Mouse (Mus musculus): ENCODE results near the gene Cds2. TPM values are rescaled to one million over a fixed set of nuclear protein-coding genes. Genes with fewer than 3 reads are reported as not detected.

Cds2 gene
- polyA plus RNA-seq, 1 experiment, result 47.3 TPM

- Histone ChIP-seq H3K4me1 (ENCODE audit: control insufficient read depth, insufficient read depth, low read length) (no peaks in the 10 kb centered on the region; the same call in 1 of the 2 replicates), H3K4me3 (ENCODE audit: insufficient read depth, low read depth, low read length) (no peak overlapping the region), H3K27me3 (replicated peaks; ENCODE audit: control insufficient read depth, insufficient read depth, low read length) (no peaks in the 10 kb centered on the region), H3K27ac (ENCODE audit: insufficient read depth, low read depth, low read length) (no peak overlapping the region), H3K36me3 (ENCODE audit: control insufficient read depth, insufficient read depth, low read length) (no peaks in the 10 kb centered on the region)
- DNase-seq, result no peak
- TF ChIP-seq CTCF (conservative IDR thresholded peaks at IDR 0.05; ENCODE audit: insufficient read depth, insufficient read length, low read depth, low read length), result no peak
- TF ChIP-seq POLR2A (IDR thresholded peaks at IDR 0.05; ENCODE audit: low read depth, low read length), result no peak
- WGBS, result 87% methylated on average over 6 of the region's 6 CpGs
These were observed 5.4 kb upstream of the Cds2 start for GRCm38 (mm10) chr2:132257350-132258068.

- TF ChIP-seq CTCF (conservative IDR thresholded peaks at IDR 0.05; ENCODE audit: insufficient read depth, insufficient read length, low read depth, low read length) (no peak), POLR2A (IDR thresholded peaks at IDR 0.05; ENCODE audit: low read depth, low read length) (no peak)
These were observed 2.3 kb upstream of the Cds2 start for GRCm38 (mm10) chr2:132260601-132261000.

GRCm38 (mm10) chr2:132262175-132262574 lies 773 bp upstream of the Cds2 start:
- TF ChIP-seq POLR2A (IDR thresholded peaks at IDR 0.05; ENCODE audit: low read depth, low read length) (no peak), CTCF (conservative IDR thresholded peaks at IDR 0.05; ENCODE audit: insufficient read depth, insufficient read length, low read depth, low read length) (no peak)
- no peak for DNase-seq
- no peaks in the 10 kb centered on the region for H3K27me3 ChIP-seq (replicated peaks; ENCODE audit: control insufficient read depth, insufficient read depth, low read length)
- no peaks in the 10 kb centered on the region for H3K36me3 ChIP-seq (ENCODE audit: control insufficient read depth, insufficient read depth, low read length)
- no peak overlapping the region for H3K27ac ChIP-seq (ENCODE audit: insufficient read depth, low read depth, low read length)
- no peak overlapping the region for H3K4me3 ChIP-seq (ENCODE audit: insufficient read depth, low read depth, low read length)
- WGBS, result 62% methylated on average over 6 of the region's 6 CpGs
- H3K4me1 ChIP-seq (ENCODE audit: control insufficient read depth, insufficient read depth, low read length), result peaks cover 16% of the 10 kb centered on the region; the same call in 1 of the 2 replicates

More at GRCm38 (mm10) chr2:132260601-132261000, 2.3 kb upstream of the Cds2 start:
- no peak overlapping the region for H3K4me3 ChIP-seq (ENCODE audit: insufficient read depth, low read depth, low read length)
- 60% methylated on average over 3 of the region's 3 CpGs for WGBS
- DNase-seq, result no peak
- no peak overlapping the region for H3K27ac ChIP-seq (ENCODE audit: insufficient read depth, low read depth, low read length)
- peaks cover 11% of the 10 kb centered on the region; the same call in 1 of the 2 replicates for H3K4me1 ChIP-seq (ENCODE audit: control insufficient read depth, insufficient read depth, low read length)
- no peaks in the 10 kb centered on the region for H3K36me3 ChIP-seq (ENCODE audit: control insufficient read depth, insufficient read depth, low read length)
- H3K27me3 ChIP-seq (replicated peaks; ENCODE audit: control insufficient read depth, insufficient read depth, low read length), result no peaks in the 10 kb centered on the region

- Histone ChIP-seq H3K36me3 (ENCODE audit: control insufficient read depth, insufficient read depth, low read length) (no peaks in the 10 kb centered on the region), H3K27ac (ENCODE audit: insufficient read depth, low read depth, low read length) (peak overlapping the region; percentile 84), H3K27me3 (replicated peaks; ENCODE audit: control insufficient read depth, insufficient read depth, low read length) (no peaks in the 10 kb centered on the region), H3K4me3 (ENCODE audit: insufficient read depth, low read depth, low read length) (peak overlapping the region; percentile 96), H3K4me1 (ENCODE audit: control insufficient read depth, insufficient read depth, low read length) (peaks cover 16% of the 10 kb centered on the region; the same call in 1 of the 2 replicates)
- DNase-seq, result peak; percentile 45
- TF ChIP-seq CTCF (conservative IDR thresholded peaks at IDR 0.05; ENCODE audit: insufficient read depth, insufficient read length, low read depth, low read length), result no peak
- TF ChIP-seq POLR2A (IDR thresholded peaks at IDR 0.05; ENCODE audit: low read depth, low read length), result no peak
- under 1% methylated on average over 47 of the region's 47 CpGs for WGBS
These were observed 695 bp downstream of the Cds2 start for GRCm38 (mm10) chr2:132263421-132264265.

- no peak for TF ChIP-seq POLR2A (IDR thresholded peaks at IDR 0.05; ENCODE audit: low read depth, low read length)
- TF ChIP-seq CTCF (conservative IDR thresholded peaks at IDR 0.05; ENCODE audit: insufficient read depth, insufficient read length, low read depth, low read length), result no peak
- WGBS, result 13% methylated on average over 6 of the region's 6 CpGs
- H3K4me3 ChIP-seq (ENCODE audit: insufficient read depth, low read depth, low read length), result peak overlapping the region; percentile 96
- no peaks in the 10 kb centered on the region for H3K36me3 ChIP-seq (ENCODE audit: control insufficient read depth, insufficient read depth, low read length)
- H3K4me1 ChIP-seq (ENCODE audit: control insufficient read depth, insufficient read depth, low read length), result peaks cover 18% of the 10 kb centered on the region
- 0 out of 2 replicates have a peak overlapping the region, but pooled peaks have one; percentile 84 for H3K27ac ChIP-seq (ENCODE audit: insufficient read depth, low read depth, low read length)
- no peaks in the 10 kb centered on the region for H3K27me3 ChIP-seq (replicated peaks; ENCODE audit: control insufficient read depth, insufficient read depth, low read length)
- no peak for DNase-seq
These were observed 1.3 kb downstream of the Cds2 start for GRCm38 (mm10) chr2:132264266-132264710.

- WGBS, result 80% methylated on average over 9 of the region's 9 CpGs
- no peak for TF ChIP-seq POLR2A (IDR thresholded peaks at IDR 0.05; ENCODE audit: low read depth, low read length)
- no peak for TF ChIP-seq CTCF (conservative IDR thresholded peaks at IDR 0.05; ENCODE audit: insufficient read depth, insufficient read length, low read depth, low read length)
These were observed 2.2 kb downstream of the Cds2 start for GRCm38 (mm10) chr2:132265196-132265595.

GRCm38 (mm10) chr2:132266086-132266485 lies 3.1 kb downstream of the Cds2 start:
- Histone ChIP-seq H3K27me3 (replicated peaks; ENCODE audit: control insufficient read depth, insufficient read depth, low read length) (no peaks in the 10 kb centered on the region), H3K4me1 (ENCODE audit: control insufficient read depth, insufficient read depth, low read length) (peaks cover 32% of the 10 kb centered on the region), H3K36me3 (ENCODE audit: control insufficient read depth, insufficient read depth, low read length) (no peaks in the 10 kb centered on the region), H3K4me3 (ENCODE audit: insufficient read depth, low read depth, low read length) (no peak overlapping the region), H3K27ac (ENCODE audit: insufficient read depth, low read depth, low read length) (no peak overlapping the region)
- DNase-seq, result no peak
- TF ChIP-seq CTCF (conservative IDR thresholded peaks at IDR 0.05; ENCODE audit: insufficient read depth, insufficient read length, low read depth, low read length) (no peak), POLR2A (IDR thresholded peaks at IDR 0.05; ENCODE audit: low read depth, low read length) (no peak)
- 84% methylated on average over 3 of the region's 3 CpGs for WGBS

More at GRCm38 (mm10) chr2:132265196-132265595, 2.2 kb downstream of the Cds2 start:
- H3K27ac ChIP-seq (ENCODE audit: insufficient read depth, low read depth, low read length), result no peak overlapping the region
- no peaks in the 10 kb centered on the region for H3K27me3 ChIP-seq (replicated peaks; ENCODE audit: control insufficient read depth, insufficient read depth, low read length)
- H3K36me3 ChIP-seq (ENCODE audit: control insufficient read depth, insufficient read depth, low read length), result no peaks in the 10 kb centered on the region
- no peak overlapping the region for H3K4me3 ChIP-seq (ENCODE audit: insufficient read depth, low read depth, low read length)
- no peak for DNase-seq
- peaks cover 25% of the 10 kb centered on the region for H3K4me1 ChIP-seq (ENCODE audit: control insufficient read depth, insufficient read depth, low read length)
